Mouse (Mus musculus) lung, adult 2 months (tissue): Measurements from ENCODE around the gene Cyba.

Experiments used
- CTCF ChIP-seq: fragments of 200-500 bp; IDR thresholded peaks from 2 replicates; pipeline ENCODE4 v1.5.1; 2011; ENCODE audit warnings: mild to moderate bottlenecking, low read length, control low read depth; ENCODE audit not compliant: insufficient read depth
- POLR2A ChIP-seq: fragments of 200-500 bp; IDR thresholded peaks from 2 replicates; pipeline ENCODE4 v1.6.1; 2011; ENCODE audit warnings: low read depth, mild to moderate bottlenecking, control low read depth, low read length, borderline replicate concordance; ENCODE audit errors: extremely low read depth

GRCm38 (mm10) chr8:122470691-122471090, 38.0 kb upstream of the Cyba start:
- TF ChIP-seq POLR2A (no peak), CTCF (no peak)
